Mouse (Mus musculus) adrenal gland, postnatal 4 days (tissue): ENCODE data around the gene H2-Eb1. TPM values are rescaled to one million over a fixed set of nuclear protein-coding genes. Genes with fewer than 3 reads are reported as not detected.
A peak's percentile ranks its signal among the peaks of the same experiment; 100 is the strongest.
"Not testable (repeated sequence)": the region's sequence is repeated elsewhere in the genome, so short reads cannot be mapped to it uniquely, and the experiment has no call there.

ENCODE experiments used
- DNase-seq, 2 experiments: peaks; one replicate each; pipeline ENCODE4 v3.0.0; 2021 to 2022; ENCODE audit warnings: low spot score in 2 of 2, mixed read lengths in 2 of 2
- total RNA-seq, 2 experiments: library from RNA; stranded (reverse); gene quantifications; 2 replicates each; pipeline ENCODE4 v1.2.3; 2021

H2-Eb1 gene
- total RNA-seq, 2 experiments from 2014 or later = 5.7 to 12.3 TPM

GRCm38 (mm10) chr17:34287648-34288047, 18.0 kb upstream of the H2-Eb1 start, which contains the start of gene H2-Aa:
H2-Aa (minus strand) TSS chr17:34287823.
- peak; percentile 30 to 58 for DNase-seq

GRCm38 (mm10) chr17:34288131-34288530, 17.5 kb upstream of the H2-Eb1 start:
- no peak for DNase-seq

- peak; percentile 40 to 49 for DNase-seq
Measured at GRCm38 (mm10) chr17:34291609-34292008, 14.1 kb upstream of the H2-Eb1 start.

- DNase-seq = no peak
Measured at GRCm38 (mm10) chr17:34292570-34292969, 13.1 kb upstream of the H2-Eb1 start.

- no peak for DNase-seq
Measured at GRCm38 (mm10) chr17:34293533-34293932, 12.1 kb upstream of the H2-Eb1 start.

- no peak for DNase-seq
Measured at GRCm38 (mm10) chr17:34294249-34294648, 11.4 kb upstream of the H2-Eb1 start.

GRCm38 (mm10) chr17:34295307-34295706, 10.4 kb upstream of the H2-Eb1 start:
- no peak for DNase-seq

GRCm38 (mm10) chr17:34295891-34296794, 9.5 kb upstream of the H2-Eb1 start:
- DNase-seq = no peak

- DNase-seq = no peak
Measured at GRCm38 (mm10) chr17:34299356-34299755, 6.3 kb upstream of the H2-Eb1 start.

GRCm38 (mm10) chr17:34300071-34300470, 5.6 kb upstream of the H2-Eb1 start:
- DNase-seq = no peak

- DNase-seq = no peak
Measured at GRCm38 (mm10) chr17:34300691-34301566, 4.7 kb upstream of the H2-Eb1 start.

- DNase-seq = no peak
Measured at GRCm38 (mm10) chr17:34301670-34302190, 3.9 kb upstream of the H2-Eb1 start.

GRCm38 (mm10) chr17:34303789-34304188, 1.9 kb upstream of the H2-Eb1 start:
- DNase-seq = no peak

- peak in 1 of 2 experiments; percentile 27 for DNase-seq
Measured at GRCm38 (mm10) chr17:34304751-34305150, 916 bp upstream of the H2-Eb1 start.

- DNase-seq = no peak
Measured at GRCm38 (mm10) chr17:34306407-34306806, 740 bp downstream of the H2-Eb1 start.

GRCm38 (mm10) chr17:34307216-34307615, 1.5 kb downstream of the H2-Eb1 start:
- DNase-seq = no peak

- no peak for DNase-seq
Measured at GRCm38 (mm10) chr17:34308161-34308560, 2.5 kb downstream of the H2-Eb1 start.

GRCm38 (mm10) chr17:34309225-34309624, 3.6 kb downstream of the H2-Eb1 start:
- DNase-seq = no peak

GRCm38 (mm10) chr17:34309683-34310385, 4.2 kb downstream of the H2-Eb1 start:
- peak; percentile 24 to 26 for DNase-seq

GRCm38 (mm10) chr17:34310526-34310925, 4.9 kb downstream of the H2-Eb1 start:
- DNase-seq = not testable (repeated sequence)

GRCm38 (mm10) chr17:34312185-34312584, 6.5 kb downstream of the H2-Eb1 start:
- DNase-seq = no peak
